Mouse (Mus musculus): Measurements from ENCODE around the gene Clvs2. TPM values are rescaled to one million over a fixed set of nuclear protein-coding genes. Genes with fewer than 3 reads are reported as not detected.
A peak's percentile ranks its signal among the peaks of the same experiment; 100 is the strongest.

Clvs2 gene
- 0.39 and 0.43 TPM in 2 replicates for polyA plus RNA-seq (2014; fragmentation: Nextera tagmentation; extraction: Ambion mirVana)

- DNase-seq (ENCODE audit: low spot score) (peak; percentile 4), ATAC-seq (ENCODE audit: low read depth) (peak; percentile 82)
- no peaks in the 10 kb centered on the region for H3K36me3 ChIP-seq (ENCODE audit: control insufficient read depth, insufficient read depth, low read length)
- H3K4me2 ChIP-seq (ENCODE audit: low read depth, low read length), result peak within 1 kb of the TSS; percentile 73
- H3K27me3 ChIP-seq (replicated peaks; ENCODE audit: control insufficient read depth, insufficient read depth, low read length), result peaks cover 7% of the 10 kb centered on the region
- H3K4me1 ChIP-seq (ENCODE audit: control insufficient read depth, insufficient read depth, low read length), result no peaks in the 10 kb centered on the region; the same call in 1 of the 2 replicates
- H3K9ac ChIP-seq (ENCODE audit: low read depth, low read length), result peak within 1 kb of the TSS; percentile 53
- WGBS, result 2% methylated on average over 30 of the region's 37 CpGs
- H3K4me3 ChIP-seq (ENCODE audit: low read depth, low read length), result peak within 1 kb of the TSS; percentile 39
- H3K9me3 ChIP-seq (ENCODE audit: control insufficient read depth, low read length), result no peaks in the 10 kb centered on the region
- no peak within 1 kb of the TSS for H3K27ac ChIP-seq (replicated peaks; ENCODE audit: low read depth, low read length)
These were observed at the start of gene Clvs2 for GRCm38 (mm10) chr10:33624131-33624879. Gene Clvs2, minus strand, starts transcription at chr10:33624769.

- ATAC-seq (ENCODE audit: low read depth) (no peak), DNase-seq (ENCODE audit: low spot score) (peak; percentile 79)
- no peaks in the 10 kb centered on the region for H3K36me3 ChIP-seq (ENCODE audit: control insufficient read depth, insufficient read depth, low read length)
- no peak overlapping the region for H3K4me2 ChIP-seq (ENCODE audit: low read depth, low read length)
- H3K4me1 ChIP-seq (ENCODE audit: control insufficient read depth, insufficient read depth, low read length), result no peaks in the 10 kb centered on the region
- H3K27ac ChIP-seq (replicated peaks; ENCODE audit: low read depth, low read length), result no peak overlapping the region
- H3K9ac ChIP-seq (ENCODE audit: low read depth, low read length), result no peak overlapping the region
- no peak overlapping the region for H3K4me3 ChIP-seq (ENCODE audit: low read depth, low read length)
- H3K9me3 ChIP-seq (ENCODE audit: control insufficient read depth, low read length), result no peaks in the 10 kb centered on the region
- H3K27me3 ChIP-seq (replicated peaks; ENCODE audit: control insufficient read depth, insufficient read depth, low read length), result no peaks in the 10 kb centered on the region
These were observed 28.6 kb upstream of the Clvs2 start for GRCm38 (mm10) chr10:33653142-33653541.

GRCm38 (mm10) chr10:33623577-33623991 lies 985 bp downstream of the Clvs2 start:
- no peaks in the 10 kb centered on the region for H3K9me3 ChIP-seq (ENCODE audit: control insufficient read depth, low read length)
- DNase-seq (ENCODE audit: low spot score) (no peak), ATAC-seq (ENCODE audit: low read depth) (no peak; the same call in 1 of the 2 replicates)
- H3K36me3 ChIP-seq (ENCODE audit: control insufficient read depth, insufficient read depth, low read length), result no peaks in the 10 kb centered on the region
- 19% methylated on average over 6 of the region's 6 CpGs for WGBS
- H3K4me2 ChIP-seq (ENCODE audit: low read depth, low read length), result peak overlapping the region; percentile 73
- H3K27ac ChIP-seq (replicated peaks; ENCODE audit: low read depth, low read length), result no peak overlapping the region
- H3K4me3 ChIP-seq (ENCODE audit: low read depth, low read length), result peak overlapping the region; percentile 39; the same call in 1 of the 2 replicates
- peaks cover 7% of the 10 kb centered on the region for H3K27me3 ChIP-seq (replicated peaks; ENCODE audit: control insufficient read depth, insufficient read depth, low read length)
- no peaks in the 10 kb centered on the region; the same call in 1 of the 2 replicates for H3K4me1 ChIP-seq (ENCODE audit: control insufficient read depth, insufficient read depth, low read length)
- no peak overlapping the region for H3K9ac ChIP-seq (ENCODE audit: low read depth, low read length)

GRCm38 (mm10) chr10:33622700-33623099 lies 1.9 kb downstream of the Clvs2 start:
- Histone ChIP-seq H3K4me2 (ENCODE audit: low read depth, low read length) (no peak overlapping the region), H3K9me3 (ENCODE audit: control insufficient read depth, low read length) (no peaks in the 10 kb centered on the region), H3K4me3 (ENCODE audit: low read depth, low read length) (no peak overlapping the region), H3K9ac (ENCODE audit: low read depth, low read length) (no peak overlapping the region), H3K27ac (replicated peaks; ENCODE audit: low read depth, low read length) (no peak overlapping the region), H3K27me3 (replicated peaks; ENCODE audit: control insufficient read depth, insufficient read depth, low read length) (peaks cover 7% of the 10 kb centered on the region), H3K36me3 (ENCODE audit: control insufficient read depth, insufficient read depth, low read length) (no peaks in the 10 kb centered on the region), H3K4me1 (ENCODE audit: control insufficient read depth, insufficient read depth, low read length) (no peaks in the 10 kb centered on the region; the same call in 1 of the 2 replicates)
- 87% methylated on average over 8 of the region's 8 CpGs for whole genome bisulfite sequencing
- DNase-seq (ENCODE audit: low spot score), result no peak
- no peak for ATAC-seq (ENCODE audit: low read depth)

GRCm38 (mm10) chr10:33616207-33616606 lies 8.4 kb downstream of the Clvs2 start:
- no peaks in the 10 kb centered on the region for H3K9me3 ChIP-seq (ENCODE audit: control insufficient read depth, low read length)
- WGBS, result 67% methylated on average over 2 of the region's 2 CpGs
- no peak for DNase-seq (ENCODE audit: low spot score)
- H3K4me1 ChIP-seq (ENCODE audit: control insufficient read depth, insufficient read depth, low read length), result no peaks in the 10 kb centered on the region
- no peaks in the 10 kb centered on the region for H3K27me3 ChIP-seq (replicated peaks; ENCODE audit: control insufficient read depth, insufficient read depth, low read length)
- no peak for ATAC-seq (ENCODE audit: low read depth)
- H3K27ac ChIP-seq (replicated peaks; ENCODE audit: low read depth, low read length), result no peak overlapping the region
- no peaks in the 10 kb centered on the region for H3K36me3 ChIP-seq (ENCODE audit: control insufficient read depth, insufficient read depth, low read length)
- H3K4me2 ChIP-seq (ENCODE audit: low read depth, low read length), result no peak overlapping the region
- H3K9ac ChIP-seq (ENCODE audit: low read depth, low read length), result no peak overlapping the region
- no peak overlapping the region for H3K4me3 ChIP-seq (ENCODE audit: low read depth, low read length)

- Histone ChIP-seq H3K9me3 (ENCODE audit: control insufficient read depth, low read length) (no peaks in the 10 kb centered on the region), H3K9ac (ENCODE audit: low read depth, low read length) (no peak overlapping the region), H3K27me3 (replicated peaks; ENCODE audit: control insufficient read depth, insufficient read depth, low read length) (no peaks in the 10 kb centered on the region), H3K27ac (replicated peaks; ENCODE audit: low read depth, low read length) (no peak overlapping the region), H3K4me3 (ENCODE audit: low read depth, low read length) (no peak overlapping the region), H3K4me2 (ENCODE audit: low read depth, low read length) (no peak overlapping the region), H3K4me1 (ENCODE audit: control insufficient read depth, insufficient read depth, low read length) (no peaks in the 10 kb centered on the region), H3K36me3 (ENCODE audit: control insufficient read depth, insufficient read depth, low read length) (no peaks in the 10 kb centered on the region)
- DNase-seq (ENCODE audit: low spot score), result no peak
- 85% methylated on average over 1 of the region's 1 CpGs for WGBS
- ATAC-seq (ENCODE audit: low read depth), result no peak
These were observed 11.4 kb downstream of the Clvs2 start for GRCm38 (mm10) chr10:33613197-33613596.

GRCm38 (mm10) chr10:33592732-33593131 lies 31.8 kb downstream of the Clvs2 start:
- Histone ChIP-seq H3K4me2 (ENCODE audit: low read depth, low read length) (no peak overlapping the region), H3K4me3 (ENCODE audit: low read depth, low read length) (no peak overlapping the region), H3K4me1 (ENCODE audit: control insufficient read depth, insufficient read depth, low read length) (no peaks in the 10 kb centered on the region), H3K27ac (replicated peaks; ENCODE audit: low read depth, low read length) (no peak overlapping the region), H3K9me3 (ENCODE audit: control insufficient read depth, low read length) (no peaks in the 10 kb centered on the region), H3K9ac (ENCODE audit: low read depth, low read length) (no peak overlapping the region), H3K27me3 (replicated peaks; ENCODE audit: control insufficient read depth, insufficient read depth, low read length) (no peaks in the 10 kb centered on the region), H3K36me3 (ENCODE audit: control insufficient read depth, insufficient read depth, low read length) (no peaks in the 10 kb centered on the region)
- ATAC-seq (ENCODE audit: low read depth), result no peak
- WGBS, result 88% methylated on average over 16 of the region's 16 CpGs
- no peak for DNase-seq (ENCODE audit: low spot score)

GRCm38 (mm10) chr10:33588800-33589199 lies 35.8 kb downstream of the Clvs2 start:
- no peak for DNase-seq (ENCODE audit: low spot score)
- Histone ChIP-seq H3K9ac (ENCODE audit: low read depth, low read length) (no peak overlapping the region), H3K9me3 (ENCODE audit: control insufficient read depth, low read length) (no peaks in the 10 kb centered on the region), H3K27ac (replicated peaks; ENCODE audit: low read depth, low read length) (no peak overlapping the region), H3K4me3 (ENCODE audit: low read depth, low read length) (no peak overlapping the region), H3K27me3 (replicated peaks; ENCODE audit: control insufficient read depth, insufficient read depth, low read length) (no peaks in the 10 kb centered on the region), H3K36me3 (ENCODE audit: control insufficient read depth, insufficient read depth, low read length) (no peaks in the 10 kb centered on the region), H3K4me1 (ENCODE audit: control insufficient read depth, insufficient read depth, low read length) (no peaks in the 10 kb centered on the region), H3K4me2 (ENCODE audit: low read depth, low read length) (no peak overlapping the region)
- ATAC-seq (ENCODE audit: low read depth), result no peak
- WGBS, result 77% methylated on average over 2 of the region's 2 CpGs

GRCm38 (mm10) chr10:33587118-33587517 lies 37.5 kb downstream of the Clvs2 start:
- Histone ChIP-seq H3K36me3 (ENCODE audit: control insufficient read depth, insufficient read depth, low read length) (no peaks in the 10 kb centered on the region), H3K27me3 (replicated peaks; ENCODE audit: control insufficient read depth, insufficient read depth, low read length) (no peaks in the 10 kb centered on the region), H3K27ac (replicated peaks; ENCODE audit: low read depth, low read length) (no peak overlapping the region), H3K4me2 (ENCODE audit: low read depth, low read length) (no peak overlapping the region), H3K9ac (ENCODE audit: low read depth, low read length) (no peak overlapping the region), H3K4me3 (ENCODE audit: low read depth, low read length) (no peak overlapping the region), H3K4me1 (ENCODE audit: control insufficient read depth, insufficient read depth, low read length) (no peaks in the 10 kb centered on the region), H3K9me3 (ENCODE audit: control insufficient read depth, low read length) (no peaks in the 10 kb centered on the region)
- DNase-seq (ENCODE audit: low spot score), result no peak
- 69% methylated on average over 2 of the region's 2 CpGs for WGBS
- no peak for ATAC-seq (ENCODE audit: low read depth)

Measured in embryonic facial prominence, embryonic 14.5 days (tissue).